Mouse (Mus musculus) inflammation-experienced regulatory T-cells (primary cell): ENCODE measurements around the gene Chrna5. TPM values are rescaled to one million over a fixed set of nuclear protein-coding genes. Genes with fewer than 3 reads are reported as not detected.

Source experiments
- polyA plus RNA-seq, 2 experiments: library from polyadenylated mRNA; unstranded; fragments of 100-300 nt; shearing (Covaris generic); gene quantifications; one replicate each; pipeline ENCODE4 v1.2.1; 2017

Chrna5 gene
- 1 to 10 TPM in 1 of 2 experiments, under 1 TPM in 1; 0.28 to 1.2 TPM for polyA plus RNA-seq

GRCm38 (mm10) chr9:54980674-54981073 lies at the start of gene Chrna5:
Gene Chrna5 (plus strand): TSS chr9:54980880.

GRCm38 (mm10) chr9:54950575-54951321 lies 29.9 kb upstream of the Chrna5 start, which contains the start of the genes Psma4 and AY074887:
Gene Psma4 (plus strand): TSS chr9:54950790.
Gene AY074887 (minus strand): TSS chr9:54950998.

GRCm38 (mm10) chr9:55026275-55026663 lies 45.6 kb downstream of the Chrna5 start, which contains the start of gene Chrna3:
Gene Chrna3 (minus strand): TSS chr9:55026562.

GRCm38 (mm10) chr9:55048211-55048880 lies 67.7 kb downstream of the Chrna5 start, which contains the start of gene Chrnb4:
Gene Chrnb4 (minus strand): TSS chr9:55048779.

Other genes with a start within 250 kb of the Chrna5 start
- gene Wdr61, start 246.4 kb upstream of the Chrna5 start, polyA plus RNA-seq = 100 to 1,000 TPM in 1 of 2 experiments, 10 to 100 TPM in 1; 85.1 to 105 TPM
- gene Crabp1, start 216.1 kb upstream of the Chrna5 start, polyA plus RNA-seq = under 1 TPM in 1 of 2 experiments, not detected in 1; 0.60 TPM
- gene Ireb2, start 117.1 kb upstream of the Chrna5 start, polyA plus RNA-seq = 10 to 100 TPM; 18.4 to 22.0 TPM
- gene Hykk, start 63.6 kb upstream of the Chrna5 start, polyA plus RNA-seq = under 1 TPM; 0.40 to 0.49 TPM
- gene Psma4, start 30.1 kb upstream of the Chrna5 start, polyA plus RNA-seq = 100 to 1,000 TPM; 192 to 247 TPM
- under 1 TPM; 0.65 to 0.83 TPM for gene AY074887, start 29.9 kb upstream of the Chrna5 start, polyA plus RNA-seq
- gene Chrna3, start 45.7 kb downstream of the Chrna5 start, polyA plus RNA-seq = 1 to 10 TPM in 1 of 2 experiments, under 1 TPM in 1; 0.14 to 1.4 TPM
- not detected for gene Chrnb4, start 67.9 kb downstream of the Chrna5 start, polyA plus RNA-seq
- 10 to 100 TPM; 48.4 to 58.9 TPM for gene Ube2q2, start 168.0 kb downstream of the Chrna5 start, polyA plus RNA-seq
- gene Fbxo22, start 228.0 kb downstream of the Chrna5 start, polyA plus RNA-seq = 10 to 100 TPM; 47.0 to 56.1 TPM